ENCODE assay signal across 8 mouse cellular contexts in genomic region chr10:40258976-40259375, GRCm38 (mm10). TPM values are rescaled to one million over a fixed set of nuclear protein-coding genes. Genes with fewer than 3 reads are reported as not detected.
DNase-seq lines count a peak whose midpoint lies in the region; ATAC-seq and TF ChIP-seq lines count a peak whose summit lies in the region.

No protein-coding gene starts in this region.

- peak overlapping the region; percentile 83 for H3K4me2 ChIP-seq in heart, embryonic 16.5 days (ENCODE audit: low read depth, low read length)
- peak overlapping the region; percentile 74 for H3K4me2 ChIP-seq in kidney, postnatal 0 days (ENCODE audit: low read length)

- no peaks in the 10 kb centered on the region for H3K9me3 ChIP-seq in heart, embryonic 16.5 days (replicated peaks; ENCODE audit: control insufficient read depth, low read length)
- no peaks in the 10 kb centered on the region for H3K9me3 ChIP-seq in kidney, postnatal 0 days (replicated peaks; ENCODE audit: low read length)

- H3K27ac ChIP-seq in heart, embryonic 16.5 days (ENCODE audit: low read length): peak overlapping the region; percentile 94
- H3K27ac ChIP-seq in kidney, postnatal 0 days: peak overlapping the region; percentile 97

- WGBS in heart, embryonic 16.5 days: 2% methylated on average over 5 of the region's 5 CpGs
- WGBS in kidney, postnatal 0 days: 2% methylated on average over 5 of the region's 5 CpGs
- WGBS in lung, adult 2 months: under 1% methylated on average over 5 of the region's 5 CpGs

- peak overlapping the region; percentile 69 for H3K4me3 ChIP-seq in heart, embryonic 16.5 days (ENCODE audit: low read length)
- peak overlapping the region; percentile 79 for H3K4me3 ChIP-seq in kidney, postnatal 0 days (replicated peaks; ENCODE audit: low read depth, low read length)
- peak overlapping the region; percentile 46 for H3K4me3 ChIP-seq in lung, adult 2 months (replicated peaks; ENCODE audit: extremely low read depth, low read depth, low read length)

- no peaks in the 10 kb centered on the region for H3K36me3 ChIP-seq in heart, embryonic 16.5 days (ENCODE audit: control insufficient read depth, insufficient read depth)
- 0 out of 2 replicates have a peak, but pooled peaks cover 3% of the 10 kb centered on the region for H3K36me3 ChIP-seq in kidney, postnatal 0 days (ENCODE audit: insufficient read depth, low read length)

- H3K27me3 ChIP-seq in heart, embryonic 16.5 days (ENCODE audit: control insufficient read depth, insufficient read depth, low read length): no peaks in the 10 kb centered on the region
- H3K27me3 ChIP-seq in kidney, postnatal 0 days (ENCODE audit: insufficient read depth, low read length): no peaks in the 10 kb centered on the region

- TF ChIP-seq CTCF in kidney, postnatal 0 days (IDR thresholded peaks at IDR 0.05; ENCODE audit: low read depth): peak; percentile 81
- TF ChIP-seq CTCF in lung, adult 2 months (IDR thresholded peaks at IDR 0.05; ENCODE audit: insufficient read depth, low read length): peak; percentile 35; the same call in 1 of the 2 replicates

- no peak for ATAC-seq in heart, embryonic 16.5 days (replicated peaks; ENCODE audit: extremely low read depth, insufficient read depth, low FRiP score)
- no peak for ATAC-seq in kidney, postnatal 0 days (replicated peaks; ENCODE audit: low FRiP score, low read depth)
- peak; percentile 7; the same call in 1 of the 2 replicates for ATAC-seq in neutrophil, adult 5-6 weeks (ENCODE audit: extremely low read depth, insufficient number of reproducible peaks, low FRiP score, poor library complexity, severe bottlenecking)
- no peak for ATAC-seq in activated CD4-positive, CD25-positive, alpha-beta regulatory T cell, adult 4 months

- peak overlapping the region; percentile 73 for H3K9ac ChIP-seq in heart, embryonic 16.5 days (ENCODE audit: low read length)
- H3K9ac ChIP-seq in kidney, postnatal 0 days (ENCODE audit: low read depth, low read length): no peak overlapping the region

- peaks cover 7% of the 10 kb centered on the region for H3K4me1 ChIP-seq in heart, embryonic 16.5 days (ENCODE audit: control insufficient read depth, insufficient read depth, low read length)
- H3K4me1 ChIP-seq in kidney, postnatal 0 days (replicated peaks; ENCODE audit: insufficient read depth, low read length): no peaks in the 10 kb centered on the region
- peaks cover 3% of the 10 kb centered on the region for H3K4me1 ChIP-seq in lung, adult 2 months (ENCODE audit: control insufficient read depth, insufficient read depth, low read length)

- TF ChIP-seq POLR2A in lung, adult 2 months (IDR thresholded peaks at IDR 0.05; ENCODE audit: borderline replicate concordance, extremely low read depth, low read depth, low read length): no peak

- DNase-seq in urinary bladder, postnatal 14 days (ENCODE audit: low spot score): peak; percentile 49
- DNase-seq in urinary bladder, adult 18-20 months (ENCODE audit: low spot score in 2 of 2): no peak
- peak; percentile 66 for DNase-seq in embryo, embryonic 11 days
- DNase-seq in kidney, postnatal 0 days (ENCODE audit: low spot score): peak; percentile 91
- no peak for DNase-seq in lung, adult 2 months

RNA-seq across cellular contexts. Expression of gene Gtf3c6, which starts 1.1 kb away (rescaled TPM):
- 66.6 and 66.9 TPM in 2 replicates for polyA plus RNA-seq in heart, embryonic 16.5 days (2015; fragmentation: Nextera tagmentation; extraction: Ambion mirVana)
- polyA plus RNA-seq in kidney, postnatal 0 days (2015; fragmentation: Nextera tagmentation; extraction: Ambion mirVana): 88.1 and 92.2 TPM in 2 replicates
- polyA plus RNA-seq in lung, adult 2 months (2012; rRNA removed): 3.5 and 6.3 TPM in 2 replicates
- 47.5 and 59.8 TPM in 2 replicates for total RNA-seq in neutrophil, adult 5-6 weeks (2017)
- polyA plus RNA-seq in activated CD4-positive, CD25-positive, alpha-beta regulatory T cell, adult 4 months (2017; shearing (Covaris generic)): 100 to 1,000 TPM; 114 to 120 TPM

RNA-seq across cellular contexts. Expression of gene Rpf2, which starts 12.1 kb away (rescaled TPM):
- 42.9 and 44.7 TPM in 2 replicates for polyA plus RNA-seq in heart, embryonic 16.5 days (2015; fragmentation: Nextera tagmentation; extraction: Ambion mirVana)
- 56.8 and 58.9 TPM in 2 replicates for polyA plus RNA-seq in kidney, postnatal 0 days (2015; fragmentation: Nextera tagmentation; extraction: Ambion mirVana)
- polyA plus RNA-seq in lung, adult 2 months (2012; rRNA removed): 1.5 and 2.2 TPM in 2 replicates
- 27.7 and 31.8 TPM in 2 replicates for total RNA-seq in neutrophil, adult 5-6 weeks (2017)
- 10 to 100 TPM; 68.6 to 72.3 TPM for polyA plus RNA-seq in activated CD4-positive, CD25-positive, alpha-beta regulatory T cell, adult 4 months (2017; shearing (Covaris generic))

RNA-seq across cellular contexts. Expression of gene Amd1, which starts 43.0 kb away (rescaled TPM):
- polyA plus RNA-seq in heart, embryonic 16.5 days (2015; fragmentation: Nextera tagmentation; extraction: Ambion mirVana): 31.3 and 35.4 TPM in 2 replicates
- 44.1 and 46.9 TPM in 2 replicates for polyA plus RNA-seq in kidney, postnatal 0 days (2015; fragmentation: Nextera tagmentation; extraction: Ambion mirVana)
- polyA plus RNA-seq in lung, adult 2 months (2012; rRNA removed): 6.2 and 14.9 TPM in 2 replicates
- 56.6 and 62.4 TPM in 2 replicates for total RNA-seq in neutrophil, adult 5-6 weeks (2017)
- 10 to 100 TPM; 57.9 to 78.4 TPM for polyA plus RNA-seq in activated CD4-positive, CD25-positive, alpha-beta regulatory T cell, adult 4 months (2017; shearing (Covaris generic))

Comparison
In these comparisons a context has a peak if more than half of its experiments do, and no peak if none do; other contexts are left out.
1. DNase-seq: peak in urinary bladder, postnatal 14 days (single experiment), embryo, embryonic 11 days (single experiment) and kidney, postnatal 0 days (single experiment); none in urinary bladder, adult 18-20 months (0 of 2) and lung, adult 2 months (single experiment).
2. RNA of gene Rpf2, which starts 12.1 kb away (polyA plus RNA-seq): 68.6 to 72.3 TPM in activated CD4-positive, CD25-positive, alpha-beta regulatory T cell, adult 4 months, 56.8 to 58.9 TPM in kidney, postnatal 0 days and 42.9 to 44.7 TPM in heart, embryonic 16.5 days; 1.5 to 2.2 TPM in lung, adult 2 months; every median in the first group is over 10 times any median in the second.
3. Peak in every context shown above with its lines, with median percentiles within 50 percentile points of each other: H3K4me3 ChIP-seq.